Mouse (Mus musculus) intestine, embryonic 14.5 days (tissue): ENCODE results near the gene Ptgdr. TPM values are rescaled to one million over a fixed set of nuclear protein-coding genes. Genes with fewer than 3 reads are reported as not detected.
"Not testable (repeated sequence)": the region's sequence is repeated elsewhere in the genome, so short reads cannot be mapped to it uniquely, and the experiment has no call there.

ENCODE experiments used
- ATAC-seq: fragments of 200-750 bp; cut with Nextera tagmentation; replicated peaks from 2 replicates; pipeline ENCODE4 v1.8.0; 2017; ENCODE audit warnings: low read depth, moderate number of reproducible peaks, moderate TSS enrichment, moderate library complexity; ENCODE audit not compliant: low FRiP score, low TSS enrichment
- DNase-seq: peaks from one replicate; pipeline ENCODE4 v3.0.0-alpha.2; 2018; ENCODE audit warnings: low spot score
- H3K27ac ChIP-seq: fragments of 300-500 bp; sonication (generic); 2 replicates; pipeline ENCODE4 v1.5.1; 2014; ENCODE audit warnings: low read depth, mild to moderate bottlenecking, control low read depth
- H3K27me3 ChIP-seq: fragments of 300-500 bp; sonication (generic); replicated peaks from 2 replicates; pipeline ENCODE4 v1.6.1; 2014; ENCODE audit warnings: low read length, control low read depth; ENCODE audit not compliant: control insufficient read depth, insufficient read depth
- H3K36me3 ChIP-seq: fragments of 300-500 bp; sonication (generic); 2 replicates; pipeline ENCODE4 v1.6.1; 2014; ENCODE audit warnings: low read length, control low read depth; ENCODE audit not compliant: control insufficient read depth, insufficient read depth
- H3K4me1 ChIP-seq: fragments of 300-500 bp; sonication (generic); replicated peaks from 2 replicates; pipeline ENCODE4 v1.6.1; 2014; ENCODE audit warnings: low read length, control low read depth, mixed read lengths; ENCODE audit not compliant: control insufficient read depth, insufficient read depth
- H3K4me2 ChIP-seq: fragments of 300-500 bp; sonication (generic); 2 replicates; pipeline ENCODE4 v1.6.1; 2014; ENCODE audit warnings: low read length
- H3K4me3 ChIP-seq: fragments of 300-500 bp; sonication (generic); 2 replicates; pipeline ENCODE4 v1.5.1; 2014; ENCODE audit warnings: low read depth, low read length, control low read depth, mixed read lengths
- H3K9ac ChIP-seq: fragments of 300-500 bp; sonication (generic); 2 replicates; pipeline ENCODE4 v1.6.1; 2014; ENCODE audit warnings: mild to moderate bottlenecking, low read length
- H3K9me3 ChIP-seq: fragments of 300-500 bp; sonication (generic); 2 replicates; pipeline ENCODE4 v1.6.1; 2016; ENCODE audit warnings: low read length, control low read depth; ENCODE audit not compliant: control insufficient read depth
- WGBS: fragments of 180-500 bp; shearing (Covaris S2); extraction: QIAGEN DNeasy Blood & Tissue Kit; methylation state at CpG from one replicate; pipeline ENCODE4 v1.1.7; 2014; 5-methylcytosine and 5-hydroxymethylcytosine counted together
- polyA plus RNA-seq: library from polyadenylated mRNA; unstranded; fragments of >200 nt; fragmentation: Nextera tagmentation; extraction: Ambion mirVana; gene quantifications from 2 replicates; pipeline ENCODE4 v1.2.1, GENCODE M21; 2014

Gene Ptgdr
- polyA plus RNA-seq, 1 experiment from 2014 or later, result not detected

DNA sequence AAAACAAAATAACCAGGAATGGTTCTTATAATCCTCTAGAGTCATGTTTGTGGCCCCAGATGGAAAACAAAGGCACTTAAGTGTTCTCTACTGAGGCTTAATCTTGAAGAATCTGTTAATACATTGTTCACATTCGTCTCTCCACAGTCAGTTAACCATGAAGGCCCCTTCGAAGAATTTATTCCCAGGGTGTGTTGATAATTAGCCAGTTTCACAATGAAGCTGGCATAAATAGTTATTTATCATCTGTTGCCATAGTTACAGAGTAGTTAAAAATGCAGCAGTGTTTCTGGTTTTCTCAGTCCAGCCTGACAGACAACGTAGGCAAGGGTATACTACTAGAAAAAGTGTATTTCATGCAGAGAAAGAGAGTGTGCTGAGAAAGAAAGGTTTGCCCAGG lies 25.0 kb downstream of the Ptgdr start:
- not testable (repeated sequence) for DNase-seq, H3K27me3 ChIP-seq, H3K36me3 ChIP-seq, H3K27ac ChIP-seq, H3K4me1 ChIP-seq, H3K9ac ChIP-seq, H3K4me2 ChIP-seq, ATAC-seq, H3K4me3 ChIP-seq, H3K9me3 ChIP-seq
- 52% methylated on average over 3 of the region's 3 CpGs for WGBS

DNA sequence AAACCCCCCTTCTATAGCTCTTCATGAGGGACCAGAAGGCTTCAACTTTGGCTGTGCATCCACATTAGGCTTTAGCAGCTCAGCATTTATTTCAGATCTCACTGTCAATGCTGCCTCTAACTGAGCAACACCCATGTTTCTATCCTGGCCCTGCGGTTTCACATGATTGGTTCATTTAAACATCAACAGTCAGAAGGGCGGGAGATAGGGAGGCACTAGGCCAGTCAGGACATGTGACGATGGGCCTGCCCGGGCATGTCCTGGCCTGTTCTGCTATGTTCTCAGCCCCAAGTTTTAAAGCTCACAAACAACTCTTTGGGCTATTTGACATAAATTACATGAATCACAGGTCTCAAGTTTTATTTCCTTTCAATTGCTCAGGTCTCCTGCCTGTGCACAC lies 26.1 kb downstream of the Ptgdr start:
- 87% methylated on average over 4 of the region's 4 CpGs for WGBS
- H3K36me3 ChIP-seq, ATAC-seq, H3K9ac ChIP-seq, H3K27ac ChIP-seq, H3K9me3 ChIP-seq, DNase-seq, H3K4me3 ChIP-seq, H3K27me3 ChIP-seq, H3K4me1 ChIP-seq, H3K4me2 ChIP-seq: not testable (repeated sequence)

DNA sequence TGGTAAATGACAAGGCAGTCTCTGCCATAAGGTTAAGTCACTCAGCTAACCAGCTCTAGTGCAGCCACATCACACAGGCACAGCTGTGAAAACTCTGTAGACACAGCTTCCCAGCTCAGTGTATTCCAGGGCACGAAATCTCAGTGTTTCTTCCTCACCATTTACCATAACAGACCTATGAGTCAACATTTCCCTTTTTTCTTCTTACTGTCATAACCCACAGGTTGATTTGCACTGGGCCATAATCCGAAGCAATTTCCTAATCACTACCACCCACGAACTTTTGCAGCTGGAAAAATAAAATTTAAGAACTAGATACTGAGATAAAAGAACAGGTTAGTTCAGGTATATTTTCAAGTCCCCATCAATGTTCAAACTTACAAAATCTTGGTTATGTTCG lies 31.4 kb downstream of the Ptgdr start:
- Histone ChIP-seq H3K27ac (no peak overlapping the region), H3K4me1 (no peaks in the 10 kb centered on the region), H3K27me3 (no peaks in the 10 kb centered on the region), H3K4me3 (no peak overlapping the region), H3K4me2 (no peak overlapping the region), H3K9ac (no peak overlapping the region), H3K9me3 (no peaks in the 10 kb centered on the region), H3K36me3 (no peaks in the 10 kb centered on the region)
- ATAC-seq (no peak), DNase-seq (no peak)
- 69% methylated on average over 4 of the region's 4 CpGs for WGBS

DNA sequence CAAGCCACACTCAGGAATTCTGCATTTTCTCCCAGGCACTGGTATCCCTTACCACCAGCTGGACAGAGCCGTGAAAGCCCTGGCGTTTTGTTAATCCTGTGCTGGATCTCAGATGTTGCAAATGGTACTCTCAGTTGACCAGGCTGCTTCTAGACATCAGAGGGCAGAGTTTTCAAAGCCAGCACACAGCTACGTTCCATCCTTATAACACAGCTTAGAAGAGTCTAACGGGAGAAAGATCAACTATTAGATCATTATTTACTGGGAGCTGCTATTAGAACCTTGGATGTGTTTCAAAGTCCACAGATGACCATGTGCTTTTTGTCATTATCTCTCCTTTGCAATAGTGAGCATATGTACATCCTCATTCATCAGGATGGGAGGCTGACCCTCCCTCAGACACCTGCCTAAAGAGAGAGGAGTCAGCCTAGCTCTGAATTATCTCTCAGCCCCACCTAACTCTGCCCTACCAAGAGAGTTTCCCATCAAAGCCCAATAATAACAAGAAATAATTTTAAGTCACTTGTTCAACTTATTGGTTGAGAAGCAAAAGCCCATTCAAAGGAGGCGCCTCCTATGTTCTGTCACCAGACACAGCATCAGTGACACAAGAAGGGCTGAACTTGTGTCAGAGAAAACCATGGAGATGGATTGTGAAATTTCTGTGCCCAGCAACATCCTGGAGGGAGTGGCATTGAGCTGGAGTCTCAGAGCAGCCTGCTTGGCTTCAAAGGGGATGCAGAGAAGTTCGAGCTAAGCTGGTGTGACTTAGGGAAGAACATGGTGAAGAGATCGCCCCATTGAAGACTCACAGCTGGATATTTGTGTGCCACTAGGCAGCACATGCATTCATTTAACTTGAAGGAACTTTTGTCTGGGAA lies 37.8 kb downstream of the Ptgdr start:
- no peak for DNase-seq
- no peaks in the 10 kb centered on the region for H3K9me3 ChIP-seq
- H3K4me1 ChIP-seq, result no peaks in the 10 kb centered on the region
- H3K4me2 ChIP-seq, result no peak overlapping the region
- no peak for ATAC-seq
- H3K9ac ChIP-seq, result no peak overlapping the region
- 74% methylated on average over 7 of the region's 7 CpGs for whole genome bisulfite sequencing
- no peaks in the 10 kb centered on the region for H3K36me3 ChIP-seq
- H3K4me3 ChIP-seq, result no peak overlapping the region
- H3K27me3 ChIP-seq, result no peaks in the 10 kb centered on the region
- no peak overlapping the region for H3K27ac ChIP-seq

DNA sequence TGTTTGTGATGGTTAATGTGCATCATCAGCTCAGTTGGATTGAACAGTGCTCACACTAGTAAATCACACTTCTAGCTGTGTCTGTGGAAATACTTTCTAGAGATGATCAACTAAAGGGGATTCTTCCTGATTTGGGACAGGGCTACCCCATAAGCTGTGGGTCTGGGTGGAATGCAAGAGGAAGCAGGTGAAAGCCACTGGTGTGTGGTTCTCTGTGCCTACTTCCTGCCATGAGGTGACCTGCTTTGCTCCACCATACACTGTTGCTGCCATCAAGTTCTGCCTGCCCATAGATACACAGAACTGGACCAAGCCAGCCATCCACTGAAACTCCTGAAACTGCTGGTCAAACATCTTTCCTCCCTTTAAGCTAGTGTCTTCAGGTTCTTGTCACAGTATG lies 46.0 kb downstream of the Ptgdr start:
- H3K27me3 ChIP-seq, H3K36me3 ChIP-seq, H3K4me3 ChIP-seq, ATAC-seq, H3K4me1 ChIP-seq, H3K9me3 ChIP-seq, H3K9ac ChIP-seq, H3K4me2 ChIP-seq, H3K27ac ChIP-seq, DNase-seq: not testable (repeated sequence)

Other genes with a start within 250 kb of the Ptgdr start
- gene Gm5624, start 231.4 kb downstream of the Ptgdr start, polyA plus RNA-seq, result not detected in 2 replicates
- not detected in 2 replicates for gene Gm8257, start 152.9 kb downstream of the Ptgdr start, polyA plus RNA-seq
- gene Gm8267, start 109.0 kb downstream of the Ptgdr start, polyA plus RNA-seq, result not detected in 2 replicates
- gene Ptger2, start 128.8 kb upstream of the Ptgdr start, polyA plus RNA-seq, result 1.1 and 1.2 TPM in 2 replicates